Mouse (Mus musculus) stomach, embryonic 14.5 days (tissue): ENCODE measurements around the gene Trim28. TPM values are rescaled to one million over a fixed set of nuclear protein-coding genes. Genes with fewer than 3 reads are reported as not detected.

Experiments
- ATAC-seq: fragments of 200-750 bp; cut with Nextera tagmentation; 2 replicates; pipeline ENCODE4 v1.8.0; 2017; ENCODE audit warnings: low read depth, moderate TSS enrichment; ENCODE audit not compliant: insufficient number of reproducible peaks, insufficient read depth, low FRiP score
- H3K27ac ChIP-seq: fragments of 300-500 bp; sonication (generic); 2 replicates; pipeline ENCODE4 v1.5.1; 2014; ENCODE audit warnings: mild to moderate bottlenecking, low read length, moderate library complexity, mixed read lengths
- H3K27me3 ChIP-seq: fragments of 300-500 bp; sonication (generic); 2 replicates; pipeline ENCODE4 v1.6.1; 2014; ENCODE audit warnings: low read length, control low read depth, mixed read lengths; ENCODE audit not compliant: control insufficient read depth, insufficient read depth
- H3K36me3 ChIP-seq: fragments of 300-500 bp; sonication (generic); 2 replicates; pipeline ENCODE4 v1.6.1; 2014; ENCODE audit warnings: mild to moderate bottlenecking, control low read depth, low read length, moderate library complexity, mixed read lengths; ENCODE audit not compliant: control insufficient read depth, insufficient read depth
- H3K4me1 ChIP-seq: fragments of 300-500 bp; sonication (generic); 2 replicates; pipeline ENCODE4 v1.6.1; 2014; ENCODE audit warnings: low read length, control low read depth, mixed read lengths; ENCODE audit not compliant: control insufficient read depth, insufficient read depth
- H3K4me2 ChIP-seq: fragments of 300-500 bp; sonication (generic); replicated peaks from 2 replicates; pipeline ENCODE4 v1.6.1; 2014; ENCODE audit warnings: low read depth, low read length, control low read depth
- H3K4me3 ChIP-seq: fragments of 300-500 bp; sonication (generic); 2 replicates; pipeline ENCODE4 v1.5.1; 2014; ENCODE audit warnings: low read depth, low read length, control low read depth
- H3K9ac ChIP-seq: fragments of 300-500 bp; sonication (generic); replicated peaks from 2 replicates; pipeline ENCODE4 v1.6.1; 2014; ENCODE audit warnings: low read depth, mild to moderate bottlenecking, control low read depth, low read length, moderate library complexity, mixed read lengths
- H3K9me3 ChIP-seq: fragments of 300-500 bp; sonication (generic); 2 replicates; pipeline ENCODE4 v1.6.1; 2016; ENCODE audit warnings: low read depth, low read length, control low read depth; ENCODE audit not compliant: control insufficient read depth
- WGBS: fragments of 180-500 bp; shearing (Covaris S2); extraction: QIAGEN DNeasy Blood & Tissue Kit; methylation state at CpG from one replicate; pipeline ENCODE4 v1.1.7; 2014; 5-methylcytosine and 5-hydroxymethylcytosine counted together
- polyA plus RNA-seq: library from polyadenylated mRNA; unstranded; fragments of >200 nt; fragmentation: Nextera tagmentation; extraction: Ambion mirVana; gene quantifications from 2 replicates; pipeline ENCODE4 v1.2.1, GENCODE M21; 2014

Gene Trim28
- polyA plus RNA-seq, 1 experiment from 2014 or later: 397 TPM

- Histone ChIP-seq H3K27ac (peak overlapping the region; percentile 76), H3K36me3 (peaks cover 18% of the 10 kb centered on the region), H3K27me3 (no peaks in the 10 kb centered on the region), H3K4me2 (peak overlapping the region; percentile 76), H3K9ac (peak overlapping the region; percentile 82), H3K4me1 (peaks cover 14% of the 10 kb centered on the region; the same call in 1 of the 2 replicates), H3K9me3 (no peaks in the 10 kb centered on the region), H3K4me3 (peak overlapping the region; percentile 85)
- under 1% methylated on average over 28 of the region's 29 CpGs for WGBS
- peak; percentile 77 for ATAC-seq
Measured at GRCm38 (mm10) chr7:12966104-12966845, 32.6 kb upstream of the Trim28 start.

GRCm38 (mm10) chr7:12970906-12971305 is 28.0 kb upstream of the Trim28 start:
- WGBS: 94% methylated on average over 25 of the region's 25 CpGs
- Histone ChIP-seq H3K4me1 (peaks cover 10% of the 10 kb centered on the region; the same call in 1 of the 2 replicates), H3K36me3 (peaks cover 34% of the 10 kb centered on the region), H3K4me3 (no peak overlapping the region), H3K9me3 (no peaks in the 10 kb centered on the region), H3K9ac (no peak overlapping the region), H3K4me2 (no peak overlapping the region), H3K27me3 (no peaks in the 10 kb centered on the region), H3K27ac (no peak overlapping the region)
- no peak for ATAC-seq

GRCm38 (mm10) chr7:12977682-12978389 is 21.1 kb upstream of the Trim28 start, which contains the start of gene Zfp446:
Gene Zfp446, plus strand, starts transcription at chr7:12977848.
- no peaks in the 10 kb centered on the region for H3K9me3 ChIP-seq
- ATAC-seq: peak; percentile 98
- H3K4me2 ChIP-seq: peak within 1 kb of the TSS; percentile 52
- peak within 1 kb of the TSS; percentile 40 for H3K9ac ChIP-seq
- H3K27ac ChIP-seq: peak within 1 kb of the TSS; percentile 84
- H3K4me3 ChIP-seq: peak within 1 kb of the TSS; percentile 44
- WGBS: under 1% methylated on average over 49 of the region's 49 CpGs
- H3K36me3 ChIP-seq: peaks cover 3% of the 10 kb centered on the region; the same call in 1 of the 2 replicates
- H3K4me1 ChIP-seq: no peaks in the 10 kb centered on the region
- H3K27me3 ChIP-seq: no peaks in the 10 kb centered on the region

- ATAC-seq: no peak
- Histone ChIP-seq H3K27me3 (no peaks in the 10 kb centered on the region), H3K4me3 (no peak overlapping the region), H3K27ac (peak overlapping the region; percentile 84; the same call in 1 of the 2 replicates), H3K4me1 (no peaks in the 10 kb centered on the region), H3K9me3 (no peaks in the 10 kb centered on the region), H3K4me2 (peak overlapping the region; percentile 52), H3K9ac (no peak overlapping the region), H3K36me3 (no peaks in the 10 kb centered on the region)
- WGBS: 81% methylated on average over 18 of the region's 18 CpGs
Measured at GRCm38 (mm10) chr7:12978931-12979722, 19.8 kb upstream of the Trim28 start.

GRCm38 (mm10) chr7:12979776-12980175 is 19.1 kb upstream of the Trim28 start:
- no peaks in the 10 kb centered on the region for H3K4me1 ChIP-seq
- H3K9me3 ChIP-seq: no peaks in the 10 kb centered on the region
- H3K4me2 ChIP-seq: no peak overlapping the region
- H3K27me3 ChIP-seq: no peaks in the 10 kb centered on the region
- no peak for ATAC-seq
- WGBS: 71% methylated on average over 6 of the region's 6 CpGs
- no peak overlapping the region for H3K4me3 ChIP-seq
- H3K36me3 ChIP-seq: no peaks in the 10 kb centered on the region
- no peak overlapping the region for H3K9ac ChIP-seq
- H3K27ac ChIP-seq: no peak overlapping the region

GRCm38 (mm10) chr7:12980291-12980690 is 18.6 kb upstream of the Trim28 start:
- Histone ChIP-seq H3K9ac (no peak overlapping the region), H3K9me3 (no peaks in the 10 kb centered on the region), H3K27me3 (no peaks in the 10 kb centered on the region), H3K4me2 (no peak overlapping the region), H3K36me3 (no peaks in the 10 kb centered on the region), H3K4me1 (no peaks in the 10 kb centered on the region), H3K27ac (no peak overlapping the region), H3K4me3 (no peak overlapping the region)
- ATAC-seq: no peak
- WGBS: 79% methylated on average over 7 of the region's 7 CpGs

- H3K27me3 ChIP-seq: no peaks in the 10 kb centered on the region
- ATAC-seq: no peak
- H3K27ac ChIP-seq: no peak overlapping the region
- no peaks in the 10 kb centered on the region for H3K4me1 ChIP-seq
- H3K9ac ChIP-seq: no peak overlapping the region
- H3K9me3 ChIP-seq: no peaks in the 10 kb centered on the region
- no peak overlapping the region for H3K4me2 ChIP-seq
- H3K36me3 ChIP-seq: no peaks in the 10 kb centered on the region
- H3K4me3 ChIP-seq: no peak overlapping the region
- WGBS: 78% methylated on average over 1 of the region's 1 CpGs
Measured at GRCm38 (mm10) chr7:12985724-12986123, 13.2 kb upstream of the Trim28 start.

- H3K9ac ChIP-seq: no peak overlapping the region
- WGBS: 81% methylated on average over 8 of the region's 8 CpGs
- H3K4me2 ChIP-seq: no peak overlapping the region
- H3K9me3 ChIP-seq: no peaks in the 10 kb centered on the region
- H3K27ac ChIP-seq: no peak overlapping the region
- no peaks in the 10 kb centered on the region for H3K36me3 ChIP-seq
- no peaks in the 10 kb centered on the region for H3K27me3 ChIP-seq
- ATAC-seq: no peak
- H3K4me1 ChIP-seq: no peaks in the 10 kb centered on the region
- no peak overlapping the region for H3K4me3 ChIP-seq
Measured at GRCm38 (mm10) chr7:12986906-12987305, 12.0 kb upstream of the Trim28 start.
